Mouse (Mus musculus): ENCODE measurements around the gene Ssbp3. TPM values are rescaled to one million over a fixed set of nuclear protein-coding genes. Genes with fewer than 3 reads are reported as not detected.

The Ssbp3 gene
- total RNA-seq, 2 experiments from 2014 or later, result 41.6 to 45.0 TPM

Other genes starting within 250 kb of the Ssbp3 start
- gene Ttc4, start 231.8 kb upstream of the Ssbp3 start, total RNA-seq (2021), result 10 to 100 TPM; 17.0 to 17.3 TPM
- under 1 TPM; 0.08 to 0.22 TPM for gene Mroh7, start 179.8 kb upstream of the Ssbp3 start, total RNA-seq (2021)
- under 1 TPM; 0.39 to 0.64 TPM for gene Fam151a, start 176.8 kb upstream of the Ssbp3 start, total RNA-seq (2021)
- gene Acot11, start 105.7 kb upstream of the Ssbp3 start, total RNA-seq (2021), result 10 to 100 TPM; 28.6 to 37.1 TPM
- gene Mrpl37, start 156.2 kb downstream of the Ssbp3 start, total RNA-seq (2021), result 100 to 1,000 TPM; 110 to 111 TPM
- gene Cyb5rl, start 156.3 kb downstream of the Ssbp3 start, total RNA-seq (2021), result 10 to 100 TPM; 14.2 to 17.8 TPM
- not detected for gene Cdcp2, start 186.2 kb downstream of the Ssbp3 start, total RNA-seq (2021)